33 mouse cellular contexts compared by ENCODE assay signal in the genomic region with DNA sequence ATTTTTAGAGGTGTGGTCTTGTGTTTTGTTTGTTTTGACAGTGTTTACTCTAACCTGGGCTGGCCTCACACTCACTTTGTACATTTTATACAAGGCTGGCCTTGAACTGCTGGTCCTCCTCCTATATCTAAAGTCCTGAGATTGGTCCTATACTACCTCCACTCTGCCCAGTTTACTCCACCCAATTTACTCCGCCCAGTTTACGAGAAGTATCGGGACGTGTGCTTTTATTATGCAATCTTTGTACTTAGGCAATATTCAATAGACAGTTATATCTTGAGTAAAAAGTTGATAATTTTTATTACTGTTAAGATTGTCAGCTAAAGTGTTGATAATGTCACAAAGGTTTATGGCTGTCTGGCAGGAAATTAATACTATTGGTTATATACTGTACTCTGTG.
"Had no signal": no experiment of that assay in that cellular context is flagged by ENCODE, and none has a peak within 500 bp of the region (broad histone marks: within the 10 kb centered on the region; RNA-seq: fewer than 3 reads in every experiment).

No protein-coding gene starts in this region.

- ATAC-seq: hindbrain, embryonic 16.5 days; hindbrain, postnatal 0 days; inflammation-experienced regulatory T-cells, adult 6 months had no signal

- H3K4me1 ChIP-seq: heart, embryonic 10.5 days; heart, embryonic 12.5 days; heart, embryonic 13.5 days; heart, embryonic 15.5 days; hindbrain, embryonic 10.5 days; hindbrain, embryonic 12.5 days; hindbrain, embryonic 13.5 days; hindbrain, embryonic 15.5 days; kidney, embryonic 15.5 days had no signal

- H3K4me3 ChIP-seq: heart, embryonic 10.5 days; heart, embryonic 12.5 days; heart, embryonic 13.5 days; heart, embryonic 15.5 days; hindbrain, embryonic 10.5 days; hindbrain, embryonic 12.5 days; hindbrain, embryonic 13.5 days; hindbrain, embryonic 15.5 days; kidney, embryonic 15.5 days; layer of hippocampus, adult 2 months; left cerebral cortex, adult 2 months had no signal

- H3K36me3 ChIP-seq: heart, embryonic 10.5 days; heart, embryonic 12.5 days; heart, embryonic 13.5 days; heart, embryonic 15.5 days; hindbrain, embryonic 10.5 days; hindbrain, embryonic 12.5 days; hindbrain, embryonic 13.5 days; hindbrain, embryonic 15.5 days; kidney, embryonic 15.5 days had no signal

- H3K9ac ChIP-seq: heart, embryonic 12.5 days; heart, embryonic 13.5 days; heart, embryonic 15.5 days; hindbrain, embryonic 12.5 days; hindbrain, embryonic 13.5 days; hindbrain, embryonic 14.5 days; hindbrain, embryonic 15.5 days; kidney, embryonic 15.5 days had no signal

- DNase-seq: heart, postnatal 10 days; heart, postnatal 14 days; heart, postnatal 36 days; heart, postnatal 4 days; kidney, adult 11 months; kidney, adult 18-20 months; kidney, adult 2 months; kidney, adult 8-10 months; kidney, adult 9 months; kidney, postnatal 10 days; kidney, postnatal 14 days; kidney, postnatal 25 days; kidney, postnatal 36 days; kidney, postnatal 4 days; layer of hippocampus, adult 9-11 months; layer of hippocampus, postnatal 36 days had no signal

- H3K9me3 ChIP-seq: heart, embryonic 10.5 days; heart, embryonic 12.5 days; heart, embryonic 13.5 days; heart, embryonic 15.5 days; hindbrain, embryonic 10.5 days; hindbrain, embryonic 12.5 days; hindbrain, embryonic 13.5 days; hindbrain, embryonic 15.5 days; kidney, embryonic 15.5 days had no signal

- H3K27ac ChIP-seq: heart, embryonic 10.5 days; heart, embryonic 13.5 days; heart, embryonic 15.5 days; hindbrain, embryonic 10.5 days; hindbrain, embryonic 12.5 days; hindbrain, embryonic 13.5 days; hindbrain, embryonic 14.5 days; hindbrain, embryonic 15.5 days; hindbrain, postnatal 0 days; kidney, embryonic 15.5 days; kidney, postnatal 0 days; layer of hippocampus, adult 2 months; left cerebral cortex, adult 2 months had no signal

- H3K27me3 ChIP-seq: heart, embryonic 12.5 days; heart, embryonic 13.5 days; heart, embryonic 15.5 days; hindbrain, embryonic 12.5 days; hindbrain, embryonic 13.5 days; hindbrain, embryonic 15.5 days had no signal

- H3K4me2 ChIP-seq: heart, embryonic 11.5 days; heart, embryonic 12.5 days; heart, embryonic 13.5 days; heart, embryonic 15.5 days; hindbrain, embryonic 12.5 days; hindbrain, embryonic 13.5 days; hindbrain, embryonic 14.5 days; hindbrain, embryonic 15.5 days; kidney, embryonic 15.5 days had no signal
